Mouse (Mus musculus): ENCODE data around the gene Tln1. TPM values are rescaled to one million over a fixed set of nuclear protein-coding genes. Genes with fewer than 3 reads are reported as not detected.

The Tln1 gene
- polyA plus RNA-seq, 2 experiments: 30.1 to 39.7 TPM

- ATAC-seq (ENCODE audit: insufficient read depth): no peak
- TF ChIP-seq CTCF (IDR thresholded peaks at IDR 0.05; ENCODE audit: low read depth) (no peak), EP300 (IDR thresholded peaks at IDR 0.05; ENCODE audit: low read depth) (no peak)
- Histone ChIP-seq H3K9me3 (ENCODE audit: control insufficient read depth, low read length) (no peaks in the 10 kb centered on the region), H3K4me3 (ENCODE audit: insufficient read depth in 1 of 2, low read depth in 2 of 2, low read length in 2 of 2) (no peak overlapping the region), H3K27me3 (ENCODE audit: control insufficient read depth, insufficient read depth, low read length) (no peaks in the 10 kb centered on the region), H3K9ac (replicated peaks) (no peak overlapping the region), H3K4me2 (ENCODE audit: low read depth) (no peak overlapping the region), H3K27ac (no peak overlapping the region), H3K36me3 (replicated peaks; ENCODE audit: control insufficient read depth, insufficient read depth, low read depth) (no peaks in the 10 kb centered on the region), H3K4me1 (replicated peaks; ENCODE audit: control insufficient read depth in 2 of 2, insufficient read depth in 2 of 2, low read length in 1 of 2) (peaks cover 0 to 13% of the 10 kb centered on the region in 2 experiments; a peak in 2 of 4 replicates)
- no peak for DNase-seq (ENCODE audit: low read depth in 3 of 3, low spot score in 3 of 3)
- WGBS (ENCODE audit: insufficient replicate concordance): 33% methylated on average over 7 of the region's 7 CpGs
Observed at GRCm38 (mm10) chr4:43481894-43482456, 80.5 kb downstream of the Tln1 start.

Other genes with a start within 250 kb of the Tln1 start
- gene Rusc2, start 180.7 kb downstream of the Tln1 start, polyA plus RNA-seq (2012; rRNA removed): 0.50 and 0.81 TPM in 2 replicates
- gene Rusc2, start 180.7 kb downstream of the Tln1 start, polyA plus RNA-seq (2014; fragmentation: Nextera tagmentation; extraction: Ambion mirVana): 0.28 and 0.81 TPM in 2 replicates
- gene Fam166b, start 133.6 kb downstream of the Tln1 start, polyA plus RNA-seq (2012; rRNA removed): not detected in 2 replicates
- gene Fam166b, start 133.6 kb downstream of the Tln1 start, polyA plus RNA-seq (2014; fragmentation: Nextera tagmentation; extraction: Ambion mirVana): not detected in 2 replicates
- gene Tesk1, start 120.8 kb downstream of the Tln1 start, polyA plus RNA-seq (2012; rRNA removed): 3.3 and 4.0 TPM in 2 replicates
- gene Tesk1, start 120.8 kb downstream of the Tln1 start, polyA plus RNA-seq (2014; fragmentation: Nextera tagmentation; extraction: Ambion mirVana): 0.65 and 1.2 TPM in 2 replicates
- 0.11 and 0.31 TPM in 2 replicates for gene Cd72, start 108.1 kb downstream of the Tln1 start, polyA plus RNA-seq (2012; rRNA removed)
- 0.74 and 0.95 TPM in 2 replicates for gene Cd72, start 108.1 kb downstream of the Tln1 start, polyA plus RNA-seq (2014; fragmentation: Nextera tagmentation; extraction: Ambion mirVana)
- gene Sit1, start 79.0 kb downstream of the Tln1 start, polyA plus RNA-seq (2012; rRNA removed): 0.04 TPM in 1 of 2 replicates, not detected in the other
- gene Sit1, start 79.0 kb downstream of the Tln1 start, polyA plus RNA-seq (2014; fragmentation: Nextera tagmentation; extraction: Ambion mirVana): not detected in 2 replicates
- 11.8 and 27.6 TPM in 2 replicates for gene Ccdc107, start 69.8 kb downstream of the Tln1 start, polyA plus RNA-seq (2012; rRNA removed)
- gene Ccdc107, start 69.8 kb downstream of the Tln1 start, polyA plus RNA-seq (2014; fragmentation: Nextera tagmentation; extraction: Ambion mirVana): 32.1 and 36.7 TPM in 2 replicates
- 37.5 and 42.5 TPM in 2 replicates for gene Arhgef39, start 63.0 kb downstream of the Tln1 start, polyA plus RNA-seq (2012; rRNA removed)
- 23.4 and 24.7 TPM in 2 replicates for gene Arhgef39, start 63.0 kb downstream of the Tln1 start, polyA plus RNA-seq (2014; fragmentation: Nextera tagmentation; extraction: Ambion mirVana)
- gene Car9, start 55.7 kb downstream of the Tln1 start, polyA plus RNA-seq (2012; rRNA removed): 0.75 and 0.84 TPM in 2 replicates
- 0.32 and 0.59 TPM in 2 replicates for gene Car9, start 55.7 kb downstream of the Tln1 start, polyA plus RNA-seq (2014; fragmentation: Nextera tagmentation; extraction: Ambion mirVana)
- 3.3 and 8.9 TPM in 2 replicates for gene Tpm2, start 38.9 kb downstream of the Tln1 start, polyA plus RNA-seq (2012; rRNA removed)
- gene Tpm2, start 38.9 kb downstream of the Tln1 start, polyA plus RNA-seq (2014; fragmentation: Nextera tagmentation; extraction: Ambion mirVana): 12.6 and 16.1 TPM in 2 replicates
- 9.6 and 10.9 TPM in 2 replicates for gene Creb3, start 359 bp downstream of the Tln1 start, polyA plus RNA-seq (2012; rRNA removed)
- gene Creb3, start 359 bp downstream of the Tln1 start, polyA plus RNA-seq (2014; fragmentation: Nextera tagmentation; extraction: Ambion mirVana): 21.2 and 21.7 TPM in 2 replicates
- gene Rgp1, start 16.0 kb upstream of the Tln1 start, polyA plus RNA-seq (2012; rRNA removed): 13.4 and 15.1 TPM in 2 replicates
- 11.0 and 11.4 TPM in 2 replicates for gene Rgp1, start 16.0 kb upstream of the Tln1 start, polyA plus RNA-seq (2014; fragmentation: Nextera tagmentation; extraction: Ambion mirVana)
- gene Gba2, start 16.2 kb upstream of the Tln1 start, polyA plus RNA-seq (2012; rRNA removed): 12.5 and 12.7 TPM in 2 replicates
- gene Gba2, start 16.2 kb upstream of the Tln1 start, polyA plus RNA-seq (2014; fragmentation: Nextera tagmentation; extraction: Ambion mirVana): 10.5 and 11.9 TPM in 2 replicates
- not detected in 2 replicates for gene Msmp, start 21.8 kb upstream of the Tln1 start, polyA plus RNA-seq (2012; rRNA removed)
- gene Msmp, start 21.8 kb upstream of the Tln1 start, polyA plus RNA-seq (2014; fragmentation: Nextera tagmentation; extraction: Ambion mirVana): not detected in 2 replicates
- 1.7 and 1.8 TPM in 2 replicates for gene Npr2, start 69.2 kb upstream of the Tln1 start, polyA plus RNA-seq (2012; rRNA removed)
- gene Npr2, start 69.2 kb upstream of the Tln1 start, polyA plus RNA-seq (2014; fragmentation: Nextera tagmentation; extraction: Ambion mirVana): 0.72 and 0.80 TPM in 2 replicates
- gene Spag8, start 90.9 kb upstream of the Tln1 start, polyA plus RNA-seq (2012; rRNA removed): 0.16 and 0.31 TPM in 2 replicates
- gene Spag8, start 90.9 kb upstream of the Tln1 start, polyA plus RNA-seq (2014; fragmentation: Nextera tagmentation; extraction: Ambion mirVana): 0.24 TPM in 1 of 2 replicates, not detected in the other
- gene Hint2, start 93.8 kb upstream of the Tln1 start, polyA plus RNA-seq (2012; rRNA removed): 29.1 and 29.2 TPM in 2 replicates
- gene Hint2, start 93.8 kb upstream of the Tln1 start, polyA plus RNA-seq (2014; fragmentation: Nextera tagmentation; extraction: Ambion mirVana): 76.8 and 77.6 TPM in 2 replicates
- 0.22 and 0.37 TPM in 2 replicates for gene Tmem8b, start 106.3 kb upstream of the Tln1 start, polyA plus RNA-seq (2012; rRNA removed)
- 0.05 and 0.11 TPM in 2 replicates for gene Tmem8b, start 106.3 kb upstream of the Tln1 start, polyA plus RNA-seq (2014; fragmentation: Nextera tagmentation; extraction: Ambion mirVana)
- gene Fam221b, start 106.5 kb upstream of the Tln1 start, polyA plus RNA-seq (2012; rRNA removed): 0.01 and 0.02 TPM in 2 replicates
- 1.7 TPM in 2 replicates for gene Fam221b, start 106.5 kb upstream of the Tln1 start, polyA plus RNA-seq (2014; fragmentation: Nextera tagmentation; extraction: Ambion mirVana)
- gene Olfr70, start 138.1 kb upstream of the Tln1 start, polyA plus RNA-seq (2012; rRNA removed): not detected in 2 replicates
- gene Olfr70, start 138.1 kb upstream of the Tln1 start, polyA plus RNA-seq (2014; fragmentation: Nextera tagmentation; extraction: Ambion mirVana): not detected in 2 replicates
- gene Olfr71, start 147.6 kb upstream of the Tln1 start, polyA plus RNA-seq (2012; rRNA removed): not detected in 2 replicates
- gene Olfr71, start 147.6 kb upstream of the Tln1 start, polyA plus RNA-seq (2014; fragmentation: Nextera tagmentation; extraction: Ambion mirVana): not detected in 2 replicates
- 0.08 and 0.09 TPM in 2 replicates for gene Hrct1, start 164.5 kb upstream of the Tln1 start, polyA plus RNA-seq (2012; rRNA removed)
- gene Hrct1, start 164.5 kb upstream of the Tln1 start, polyA plus RNA-seq (2014; fragmentation: Nextera tagmentation; extraction: Ambion mirVana): 0.06 and 0.21 TPM in 2 replicates
- gene Spaar, start 167.3 kb upstream of the Tln1 start, polyA plus RNA-seq (2012; rRNA removed): 0.01 and 0.02 TPM in 2 replicates
- gene Spaar, start 167.3 kb upstream of the Tln1 start, polyA plus RNA-seq (2014; fragmentation: Nextera tagmentation; extraction: Ambion mirVana): 0.03 TPM in 1 of 2 replicates, not detected in the other
- gene Olfr159, start 208.3 kb upstream of the Tln1 start, polyA plus RNA-seq (2012; rRNA removed): not detected in 2 replicates
- not detected in 2 replicates for gene Olfr159, start 208.3 kb upstream of the Tln1 start, polyA plus RNA-seq (2014; fragmentation: Nextera tagmentation; extraction: Ambion mirVana)

All from liver, embryonic 14.5 days (tissue).